Mouse (Mus musculus): ENCODE data around the gene Ssxb8. TPM values are rescaled to one million over a fixed set of nuclear protein-coding genes. Genes with fewer than 3 reads are reported as not detected.

Ssxb8 gene
- not detected for polyA plus RNA-seq (2015; fragmentation: Illumina TruSeq; extraction: RNeasy Lipid Tissue Mini Kit (QIAGEN cat#74804); ENCODE audit: low read depth, low replicate concordance)

DNA sequence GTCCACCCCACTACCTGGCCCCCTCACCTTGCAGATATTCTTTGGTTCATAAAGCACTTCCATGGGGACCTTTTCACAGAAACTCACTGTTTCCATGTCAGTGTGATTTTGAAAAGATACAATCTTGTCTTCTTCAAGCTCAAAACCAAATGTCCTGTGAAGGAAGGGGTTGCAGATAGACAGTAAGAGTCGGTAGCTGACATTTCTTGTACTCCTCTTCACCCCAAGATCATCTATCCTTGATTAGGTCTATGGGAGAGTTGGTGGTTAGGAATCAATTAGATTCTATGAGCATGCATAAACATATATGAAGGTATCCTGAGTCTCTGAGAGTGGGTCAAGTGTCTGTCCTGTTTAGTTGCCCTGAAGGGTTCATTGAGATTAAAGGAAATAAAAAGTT is at the start of gene Ssxb8:
Ssxb8 (minus strand) TSS at position 101 of the 400 bp plus-strand sequence.

Other genes with a start within 250 kb of the Ssxb8 start
- gene Ssxb2, start 229.1 kb downstream of the Ssxb8 start, polyA plus RNA-seq (2015; fragmentation: Illumina TruSeq; extraction: RNeasy Lipid Tissue Mini Kit (QIAGEN cat#74804); ENCODE audit: low read depth, low replicate concordance): not detected
- gene Gm14459, start 165.9 kb downstream of the Ssxb8 start, polyA plus RNA-seq (2015; fragmentation: Illumina TruSeq; extraction: RNeasy Lipid Tissue Mini Kit (QIAGEN cat#74804); ENCODE audit: low read depth, low replicate concordance): not detected
- gene Ssxb6, start 142.6 kb downstream of the Ssxb8 start, polyA plus RNA-seq (2015; fragmentation: Illumina TruSeq; extraction: RNeasy Lipid Tissue Mini Kit (QIAGEN cat#74804); ENCODE audit: low read depth, low replicate concordance): not detected
- gene Ssxb3, start 99.0 kb downstream of the Ssxb8 start, polyA plus RNA-seq (2015; fragmentation: Illumina TruSeq; extraction: RNeasy Lipid Tissue Mini Kit (QIAGEN cat#74804); ENCODE audit: low read depth, low replicate concordance): not detected
- not detected for gene Ssx9, start 57.6 kb upstream of the Ssxb8 start, polyA plus RNA-seq (2015; fragmentation: Illumina TruSeq; extraction: RNeasy Lipid Tissue Mini Kit (QIAGEN cat#74804); ENCODE audit: low read depth, low replicate concordance)
- gene Ssxb5, start 112.8 kb upstream of the Ssxb8 start, polyA plus RNA-seq (2015; fragmentation: Illumina TruSeq; extraction: RNeasy Lipid Tissue Mini Kit (QIAGEN cat#74804); ENCODE audit: low read depth, low replicate concordance): not detected
- not detected for gene Gm6592, start 153.2 kb upstream of the Ssxb8 start, polyA plus RNA-seq (2015; fragmentation: Illumina TruSeq; extraction: RNeasy Lipid Tissue Mini Kit (QIAGEN cat#74804); ENCODE audit: low read depth, low replicate concordance)
- not detected for gene Gm5751, start 183.4 kb upstream of the Ssxb8 start, polyA plus RNA-seq (2015; fragmentation: Illumina TruSeq; extraction: RNeasy Lipid Tissue Mini Kit (QIAGEN cat#74804); ENCODE audit: low read depth, low replicate concordance)
- gene B630019K06Rik, start 201.5 kb upstream of the Ssxb8 start, polyA plus RNA-seq (2015; fragmentation: Illumina TruSeq; extraction: RNeasy Lipid Tissue Mini Kit (QIAGEN cat#74804); ENCODE audit: low read depth, low replicate concordance): 33.5 TPM

Measured in brain, adult 10 weeks (tissue).